Mouse (Mus musculus) embryo, embryonic 9.5 days (tissue): ENCODE measurements around the gene Gkn3.

Source experiments
- DNase-seq: peaks from one replicate; pipeline ENCODE4 v3.0.0-alpha.2; 2017; ENCODE audit errors: extremely low spot score

Gene Gkn3

GRCm38 (mm10) chr6:87354441-87354840 lies 34.3 kb downstream of the Gkn3 start:
- DNase-seq: no peak

- DNase-seq: no peak
These were observed 37.9 kb downstream of the Gkn3 start, which contains the start of gene Gkn1 for GRCm38 (mm10) chr6:87350829-87351228. TSS of gene Gkn1 (minus strand) at chr6:87350942.

- no peak for DNase-seq
These were observed 52.8 kb downstream of the Gkn3 start for GRCm38 (mm10) chr6:87335935-87336295.

- DNase-seq: peak; percentile 82
These were observed 53.4 kb downstream of the Gkn3 start, which contains the start of gene Antxr1 for GRCm38 (mm10) chr6:87335091-87335934. TSS of gene Antxr1 (minus strand) at chr6:87335821.

GRCm38 (mm10) chr6:87334361-87335090 lies 54.2 kb downstream of the Gkn3 start:
- peak; percentile 38 for DNase-seq
